ENCODE assay signal across 8 mouse cellular contexts in the genomic region with DNA sequence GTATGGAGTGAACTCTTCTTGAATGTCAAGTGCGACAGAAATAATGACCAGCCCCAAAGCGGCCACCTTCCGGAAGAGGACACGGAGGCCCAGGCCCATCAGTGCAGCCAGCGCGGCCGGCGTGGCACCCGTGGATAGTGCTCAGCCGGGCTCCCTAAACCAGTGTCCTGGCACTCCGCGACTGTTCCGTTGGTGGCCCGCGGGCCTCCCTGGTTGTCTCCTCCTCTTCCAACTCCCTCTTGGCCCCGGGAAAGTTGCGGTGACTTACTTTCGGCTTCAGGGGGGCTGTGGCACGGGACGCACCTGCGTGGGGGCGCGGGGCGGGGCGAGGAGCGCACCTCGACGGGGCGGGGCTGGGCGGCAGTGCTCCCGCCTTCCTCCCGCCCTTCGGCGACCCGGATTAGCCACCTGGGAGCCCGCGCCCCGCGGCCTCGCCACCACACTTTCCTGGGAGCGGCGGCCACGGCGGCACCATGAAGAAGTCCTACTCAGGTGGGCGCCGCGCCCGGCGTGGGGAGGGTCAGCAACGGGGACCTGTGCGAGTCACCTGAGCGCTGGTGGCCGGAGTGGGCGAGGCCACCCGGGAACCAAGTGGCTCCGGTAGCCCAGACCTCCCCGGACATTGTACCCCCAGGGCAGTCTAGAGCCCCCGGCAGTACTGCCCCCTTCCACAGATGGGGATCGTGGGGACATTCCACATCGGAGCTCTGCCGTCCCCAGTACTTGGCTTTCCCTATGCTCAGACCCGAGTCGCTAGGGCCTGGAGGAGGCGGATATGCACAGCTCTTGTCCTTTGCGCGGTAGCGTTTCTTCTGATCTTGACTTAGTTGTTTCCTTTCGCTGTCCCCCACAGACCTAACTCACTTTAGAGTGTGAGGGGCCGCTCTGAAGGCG. TPM values are rescaled to one million over a fixed set of nuclear protein-coding genes. Genes with fewer than 3 reads are reported as not detected.
DNase-seq lines count a peak whose midpoint lies in the region; ATAC-seq lines count a peak whose summit lies in the region.

A gene (plus strand): TSS at position 380 of the 894 bp plus-strand sequence.

- peak within 1 kb of the TSS; percentile 51 for H3K4me2 ChIP-seq in forebrain, embryonic 15.5 days (replicated peaks)
- peak within 1 kb of the TSS; percentile 59 for H3K4me2 ChIP-seq in hindbrain, embryonic 14.5 days (replicated peaks)

- peak; percentile 41 for DNase-seq in CD4-positive, CD25-positive, alpha-beta regulatory T cell, adult 2 months (ENCODE audit: low read depth, low spot score)
- DNase-seq in adrenal gland, adult 8-10 months = no peak
- no peak for DNase-seq in hindbrain, embryonic 14.5 days (ENCODE audit: low spot score)
- DNase-seq in left cerebral cortex, postnatal 14 days (ENCODE audit: low spot score in 2 of 2) = no peak
- DNase-seq in testis, postnatal 10 days (ENCODE audit: low spot score) = peak; percentile 67
- no peak for DNase-seq in cerebellum, adult 11 months

- H3K36me3 ChIP-seq in forebrain, embryonic 15.5 days = no peaks in the 10 kb centered on the region
- H3K36me3 ChIP-seq in hindbrain, embryonic 14.5 days (replicated peaks; ENCODE audit: control insufficient read depth, insufficient read depth) = no peaks in the 10 kb centered on the region

- peaks cover 10% of the 10 kb centered on the region for H3K4me1 ChIP-seq in forebrain, embryonic 15.5 days
- peaks cover 8% of the 10 kb centered on the region for H3K4me1 ChIP-seq in hindbrain, embryonic 14.5 days (replicated peaks; ENCODE audit: control insufficient read depth, insufficient read depth, low read length)

- no peak for ATAC-seq in forebrain, embryonic 15.5 days (replicated peaks)
- no peak for ATAC-seq in hindbrain, embryonic 14.5 days (ENCODE audit: low FRiP score)
- ATAC-seq in megakaryocyte, adult 5-6 weeks (ENCODE audit: poor library complexity, severe bottlenecking) = no peak

- peak within 1 kb of the TSS; percentile 33 for H3K4me3 ChIP-seq in forebrain, embryonic 15.5 days
- H3K4me3 ChIP-seq in hindbrain, embryonic 14.5 days (replicated peaks; ENCODE audit: low read length) = peak within 1 kb of the TSS; percentile 30

- H3K27ac ChIP-seq in forebrain, embryonic 15.5 days (replicated peaks) = no peak within 1 kb of the TSS
- no peak within 1 kb of the TSS for H3K27ac ChIP-seq in hindbrain, embryonic 14.5 days

- H3K9ac ChIP-seq in forebrain, embryonic 15.5 days (replicated peaks) = peak within 1 kb of the TSS; percentile 17; the same call in 1 of the 2 replicates
- 0 out of 2 replicates have a peak within 1 kb of the TSS, but pooled peaks have one; percentile 11 for H3K9ac ChIP-seq in hindbrain, embryonic 14.5 days

- H3K27me3 ChIP-seq in forebrain, embryonic 15.5 days = peaks cover 22% of the 10 kb centered on the region; the same call in 1 of the 2 replicates
- peaks cover 44% of the 10 kb centered on the region for H3K27me3 ChIP-seq in hindbrain, embryonic 14.5 days (ENCODE audit: control insufficient read depth, insufficient read depth, low read length)

- no peaks in the 10 kb centered on the region for H3K9me3 ChIP-seq in forebrain, embryonic 15.5 days
- H3K9me3 ChIP-seq in hindbrain, embryonic 14.5 days (ENCODE audit: control insufficient read depth, low read length) = no peaks in the 10 kb centered on the region

- WGBS in forebrain, embryonic 15.5 days = under 1% methylated on average over 70 of the region's 70 CpGs
- WGBS in hindbrain, embryonic 14.5 days = under 1% methylated on average over 70 of the region's 70 CpGs

- intact Hi-C loops in left cerebral cortex, postnatal 14 days (cut with DNase I) = no loop called here

RNA-seq across cellular contexts. Expression of the gene that starts here (rescaled TPM):
- 100 to 1,000 TPM; 114 to 136 (median 132) TPM for total RNA-seq in adrenal gland, adult 8-10 months (2022)
- polyA plus RNA-seq in forebrain, embryonic 15.5 days (2015; fragmentation: Nextera tagmentation; extraction: Ambion mirVana) = 126 and 128 TPM in 2 replicates
- polyA plus RNA-seq in hindbrain, embryonic 14.5 days (2014; fragmentation: Nextera tagmentation; extraction: Ambion mirVana) = 96.5 and 96.9 TPM in 2 replicates
- 10 to 100 TPM; 62.1 to 70.5 TPM for total RNA-seq in left cerebral cortex, postnatal 14 days (2021)
- 162 and 178 TPM in 2 replicates for total RNA-seq in megakaryocyte, adult 5-6 weeks (2015)
- 335 and 338 TPM in 2 replicates for total RNA-seq in megakaryocyte, adult 5-6 weeks (2017)

Comparison
In these comparisons a context has a peak if more than half of its experiments do, and no peak if none do; other contexts are left out.
1. DNase-seq: peak in CD4-positive, CD25-positive, alpha-beta regulatory T cell, adult 2 months (single experiment) and testis, postnatal 10 days (single experiment); none in adrenal gland, adult 8-10 months (single experiment), hindbrain, embryonic 14.5 days (single experiment), left cerebral cortex, postnatal 14 days (0 of 2) and cerebellum, adult 11 months (single experiment).